Mouse (Mus musculus) megakaryocyte, embryonic 14.5 days (primary cell): ENCODE measurements at regions not wholly inside any gene's neighbourhood (a gene's known extent, or its start where the extent isn't known, plus 50 kb on each side); places are given as distances from the start of the nearest gene placed in this dataset.
A peak's percentile ranks its signal among the peaks of the same experiment; 100 is the strongest.

ENCODE experiments used
- H3K27me3 ChIP-seq: replicated peaks from 2 replicates; pipeline ENCODE3; 2012; ENCODE audit warnings: inconsistent platforms
- H3K36me3 ChIP-seq: replicated peaks from 2 replicates; pipeline ENCODE3; 2012; ENCODE audit warnings: low read length, inconsistent platforms, mixed read lengths
- H3K4me1 ChIP-seq: 2 replicates; pipeline ENCODE4 v1.6.1; 2012; ENCODE audit warnings: inconsistent platforms
- H3K4me3 ChIP-seq: replicated peaks from 2 replicates; pipeline ENCODE3; 2012; ENCODE audit warnings: moderate library complexity, mild to moderate bottlenecking, inconsistent platforms
- H3K9me3 ChIP-seq: 2 replicates; pipeline ENCODE4 v1.6.1; 2012; ENCODE audit warnings: inconsistent platforms
- FLI1 ChIP-seq: IDR thresholded peaks from 2 replicates; pipeline ENCODE4 v1.6.1; 2012; ENCODE audit warnings: low read length, inconsistent platforms, mixed read lengths
- GATA1 ChIP-seq: IDR thresholded peaks from 3 replicates; pipeline ENCODE4 v1.6.1; 2012; ENCODE audit warnings: mixed read lengths, low read length, inconsistent platforms, borderline replicate concordance

DNA sequence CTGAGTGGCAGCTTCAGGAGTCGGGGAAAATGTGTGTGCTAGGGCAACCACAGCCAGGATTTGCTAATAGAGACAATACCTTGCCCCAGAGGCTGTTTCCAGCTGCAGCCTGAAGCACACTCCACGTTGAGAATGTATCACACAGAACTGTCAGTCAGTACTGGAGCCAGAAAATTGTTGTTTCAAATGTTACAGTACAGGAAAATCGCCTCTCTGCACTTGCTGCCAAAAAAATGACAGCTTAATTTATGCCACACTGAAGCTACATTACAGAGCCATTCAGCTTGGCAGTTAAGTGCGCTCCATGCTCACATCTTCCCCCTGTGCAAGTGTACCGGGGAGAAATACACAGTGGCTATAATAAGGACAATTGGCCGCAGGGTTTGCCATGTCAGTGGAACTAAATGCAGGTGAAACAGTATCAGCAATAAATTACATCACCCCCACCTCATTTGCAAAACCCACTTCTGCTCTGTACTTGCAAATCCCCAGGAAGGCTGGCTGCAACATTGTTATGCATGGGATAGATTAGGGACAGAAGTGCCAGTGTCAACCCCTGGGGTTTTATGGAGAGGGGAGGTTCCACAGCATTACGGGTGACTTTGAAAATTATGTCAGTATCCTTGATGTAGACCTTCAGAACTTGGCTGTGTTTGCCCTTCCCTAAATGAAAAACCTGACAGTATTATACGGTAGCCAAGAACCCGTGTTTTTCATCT lies 263.3 kb upstream of the Sp4 start:
- TF ChIP-seq GATA1 (no peak), FLI1 (no peak)

DNA sequence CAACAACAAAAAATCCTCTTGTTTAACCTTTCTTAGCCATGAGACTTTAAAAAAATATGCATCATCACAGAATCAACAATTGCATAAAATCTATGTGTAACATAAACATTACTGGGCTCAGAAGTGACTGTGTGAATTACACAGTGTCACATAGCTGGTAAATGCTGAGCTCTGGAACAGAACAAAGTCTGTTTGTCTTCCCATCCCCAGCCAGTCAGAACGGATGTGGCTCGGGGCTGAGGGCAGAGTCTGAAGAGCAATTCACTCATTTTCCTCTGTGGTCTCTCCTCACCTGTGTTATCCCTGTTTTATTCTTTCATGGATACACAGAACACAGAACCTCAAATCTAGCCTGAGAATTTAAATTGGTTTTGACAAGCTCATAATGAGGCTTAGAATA lies 261.0 kb upstream of the Sp4 start:
- Histone ChIP-seq H3K4me3 (no peak overlapping the region), H3K9me3 (no peaks in the 10 kb centered on the region), H3K4me1 (no peaks in the 10 kb centered on the region), H3K27me3 (peaks cover 30% of the 10 kb centered on the region), H3K36me3 (no peaks in the 10 kb centered on the region)
- TF ChIP-seq GATA1, result no peak
- no peak for TF ChIP-seq FLI1

More for the DNA sequence above, 263.3 kb upstream of the Sp4 start:
- H3K4me3 ChIP-seq, result no peak overlapping the region
- H3K27me3 ChIP-seq, result peaks cover 35% of the 10 kb centered on the region
- H3K9me3 ChIP-seq, result peaks cover 8% of the 10 kb centered on the region
- no peaks in the 10 kb centered on the region for H3K4me1 ChIP-seq
- H3K36me3 ChIP-seq, result no peaks in the 10 kb centered on the region

DNA sequence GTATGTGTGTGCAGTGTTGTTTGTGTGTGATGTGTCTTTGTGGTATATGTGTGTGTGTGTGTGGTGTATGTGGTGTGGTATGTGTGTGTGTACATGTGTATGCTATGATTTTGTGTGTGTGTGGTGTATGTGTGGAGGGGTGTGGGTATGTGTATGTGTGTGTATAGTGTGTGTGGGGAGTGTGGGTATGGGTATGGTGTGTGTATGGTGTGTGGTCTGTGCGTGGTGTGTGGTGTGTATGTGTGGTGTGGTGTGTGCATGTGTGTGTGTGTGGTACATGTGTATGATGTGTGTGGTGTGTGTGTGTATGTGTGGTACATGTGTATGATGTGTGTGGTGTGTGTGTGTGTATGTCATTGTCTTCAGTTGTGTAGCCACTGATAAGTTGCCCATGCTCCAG lies 247.8 kb upstream of the Sp4 start:
- peaks cover 3% of the 10 kb centered on the region for H3K27me3 ChIP-seq
- 0 out of 2 replicates have a peak, but pooled peaks cover under 1% of the 10 kb centered on the region for H3K9me3 ChIP-seq
- no peaks in the 10 kb centered on the region for H3K4me1 ChIP-seq
- H3K4me3 ChIP-seq, result peak overlapping the region; percentile 11
- no peak for TF ChIP-seq GATA1
- no peaks in the 10 kb centered on the region for H3K36me3 ChIP-seq

DNA sequence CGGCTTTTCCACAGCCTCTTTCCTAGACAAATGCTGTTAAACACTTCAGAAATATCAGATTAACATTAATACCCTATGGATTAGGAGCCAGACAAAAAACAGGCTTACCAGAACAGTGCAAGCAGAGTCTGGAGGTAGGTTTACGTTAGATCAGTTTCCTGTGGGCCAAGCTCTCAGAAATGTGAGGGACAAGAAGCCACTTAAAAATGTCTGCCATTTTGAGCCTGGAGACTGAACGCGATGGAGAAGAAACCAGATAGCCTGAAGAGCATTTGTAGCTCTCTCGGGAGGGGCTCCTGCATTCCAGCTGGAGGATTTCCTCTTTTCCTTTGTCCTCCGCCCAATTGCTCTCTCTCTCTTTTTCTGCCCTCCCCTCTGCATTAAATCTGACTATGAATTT lies 239.1 kb upstream of the Sp4 start:
- TF ChIP-seq FLI1 (no peak), GATA1 (no peak)
- Histone ChIP-seq H3K27me3 (peaks cover 7% of the 10 kb centered on the region), H3K4me1 (no peaks in the 10 kb centered on the region), H3K4me3 (no peak overlapping the region), H3K36me3 (no peaks in the 10 kb centered on the region), H3K9me3 (no peaks in the 10 kb centered on the region)

DNA sequence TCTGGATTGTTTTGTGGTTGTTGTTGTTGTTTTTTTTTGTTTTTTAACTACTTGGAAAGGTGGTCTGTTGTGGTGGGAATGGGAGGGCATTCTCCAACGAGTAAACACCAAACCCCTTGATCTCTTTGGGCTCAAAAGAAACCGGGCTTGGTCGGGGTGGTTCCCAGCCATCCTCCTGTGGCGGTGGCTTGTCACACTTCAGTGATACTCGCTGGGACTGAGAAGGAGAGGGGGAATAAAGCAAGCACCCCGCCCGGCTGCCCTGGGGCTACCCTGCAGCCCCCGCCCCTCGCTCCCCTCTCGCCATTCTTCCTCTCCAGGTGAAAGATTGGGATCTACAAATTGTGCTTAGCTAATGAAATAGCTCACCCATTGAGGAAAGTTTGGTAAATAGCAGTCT lies 229.3 kb upstream of the Sp4 start:
- no peaks in the 10 kb centered on the region for H3K4me1 ChIP-seq
- no peaks in the 10 kb centered on the region for H3K9me3 ChIP-seq
- no peak for TF ChIP-seq GATA1
- TF ChIP-seq FLI1, result no peak
- no peaks in the 10 kb centered on the region for H3K36me3 ChIP-seq
- H3K27me3 ChIP-seq, result peaks cover 46% of the 10 kb centered on the region
- H3K4me3 ChIP-seq, result no peak overlapping the region

DNA sequence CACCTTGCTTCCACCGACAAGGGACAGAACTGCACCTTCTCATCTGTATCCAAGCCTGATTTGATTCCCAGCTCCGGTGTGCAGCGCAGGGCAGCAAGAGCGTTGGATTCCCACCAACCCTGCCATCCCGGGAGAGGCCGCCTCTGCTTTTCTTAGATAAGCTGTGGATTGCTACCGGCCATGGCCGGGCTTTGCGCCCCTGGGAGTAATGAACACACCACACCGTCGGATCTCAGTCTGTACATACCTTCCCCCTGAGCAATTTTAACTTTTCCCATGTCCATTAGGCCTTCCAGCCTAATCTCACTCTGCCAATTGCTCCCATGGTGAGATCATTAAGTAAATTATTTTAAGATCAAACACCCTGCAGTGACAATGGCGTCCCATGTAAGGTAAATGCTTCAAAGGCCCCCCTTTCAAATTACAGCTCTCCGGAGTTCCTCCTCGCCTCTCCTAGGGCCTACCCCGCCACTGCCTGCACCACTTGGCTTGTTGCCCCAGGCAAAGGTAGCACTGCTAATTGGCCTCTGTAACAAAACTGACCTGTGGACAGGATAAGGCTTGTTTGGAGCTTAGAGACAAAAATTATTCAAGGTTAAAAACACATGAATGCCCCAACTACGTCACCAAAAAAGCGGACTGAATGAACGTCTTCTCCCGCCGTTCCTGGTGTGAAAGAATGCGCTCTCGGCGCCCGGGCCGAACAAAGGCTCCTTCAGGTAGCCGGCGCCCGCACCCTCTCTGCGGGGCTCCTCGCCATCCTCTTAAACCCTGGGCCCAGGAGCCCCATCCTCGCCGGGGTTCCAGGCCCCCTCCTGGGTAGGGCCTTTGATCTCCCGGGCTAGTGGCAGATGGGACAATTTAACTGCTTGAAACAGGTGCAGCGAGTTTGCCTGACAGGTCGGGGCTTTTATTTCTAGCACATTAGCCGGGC lies 228.5 kb upstream of the Sp4 start:
- peaks cover 46% of the 10 kb centered on the region for H3K27me3 ChIP-seq
- TF ChIP-seq GATA1, result no peak
- TF ChIP-seq FLI1, result no peak
- H3K4me1 ChIP-seq, result no peaks in the 10 kb centered on the region
- H3K36me3 ChIP-seq, result no peaks in the 10 kb centered on the region
- H3K9me3 ChIP-seq, result no peaks in the 10 kb centered on the region
- no peak overlapping the region for H3K4me3 ChIP-seq

DNA sequence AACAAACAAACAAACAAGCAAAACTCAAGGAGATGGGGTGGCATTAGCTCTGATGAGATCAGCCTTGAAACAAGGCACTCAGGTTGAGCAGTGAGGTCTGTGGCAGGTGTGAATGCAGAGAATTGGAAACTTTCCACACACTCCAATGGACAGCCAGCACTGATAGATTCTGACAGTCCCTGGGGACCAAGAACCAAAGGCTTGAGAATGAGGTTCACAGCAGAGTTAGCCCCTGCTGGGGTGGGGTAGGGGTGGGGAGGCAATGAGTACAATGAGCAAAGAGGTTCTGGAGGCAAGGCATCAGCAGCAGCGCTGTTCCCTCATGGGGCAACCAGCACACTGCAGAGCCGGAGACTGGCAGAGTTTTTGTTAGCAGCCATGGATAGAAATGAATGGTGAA lies 220.5 kb upstream of the Sp4 start:
- TF ChIP-seq GATA1 (no peak), FLI1 (no peak)
- no peak overlapping the region for H3K4me3 ChIP-seq
- no peaks in the 10 kb centered on the region for H3K9me3 ChIP-seq
- H3K27me3 ChIP-seq, result peaks cover 15% of the 10 kb centered on the region
- H3K4me1 ChIP-seq, result peaks cover 4% of the 10 kb centered on the region; the same call in 1 of the 2 replicates
- H3K36me3 ChIP-seq, result no peaks in the 10 kb centered on the region

DNA sequence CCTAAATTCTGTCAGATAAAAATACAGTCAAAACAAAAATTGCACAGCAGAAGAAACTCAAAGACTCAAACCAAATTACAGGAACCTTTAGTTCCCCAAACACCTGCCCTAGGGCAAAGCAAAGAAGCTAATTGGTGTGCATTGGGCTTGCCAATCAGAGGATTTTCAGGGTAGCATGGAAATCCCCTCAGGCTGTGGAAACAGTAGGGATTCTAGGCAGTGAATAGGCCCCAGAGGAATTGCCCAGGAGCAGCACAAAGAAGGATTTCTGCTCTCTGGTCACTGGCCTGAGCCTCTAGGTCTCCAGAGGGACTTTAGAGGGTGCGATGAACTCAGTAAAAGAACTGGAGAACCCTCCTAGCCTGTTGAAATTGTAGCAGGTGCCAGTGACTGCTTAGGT lies 220.1 kb upstream of the Sp4 start:
- H3K9me3 ChIP-seq, result no peaks in the 10 kb centered on the region
- H3K4me1 ChIP-seq, result peaks cover 4% of the 10 kb centered on the region; the same call in 1 of the 2 replicates
- no peaks in the 10 kb centered on the region for H3K36me3 ChIP-seq
- no peak overlapping the region for H3K4me3 ChIP-seq
- TF ChIP-seq GATA1, result no peak
- no peak for TF ChIP-seq FLI1
- peaks cover 18% of the 10 kb centered on the region for H3K27me3 ChIP-seq

DNA sequence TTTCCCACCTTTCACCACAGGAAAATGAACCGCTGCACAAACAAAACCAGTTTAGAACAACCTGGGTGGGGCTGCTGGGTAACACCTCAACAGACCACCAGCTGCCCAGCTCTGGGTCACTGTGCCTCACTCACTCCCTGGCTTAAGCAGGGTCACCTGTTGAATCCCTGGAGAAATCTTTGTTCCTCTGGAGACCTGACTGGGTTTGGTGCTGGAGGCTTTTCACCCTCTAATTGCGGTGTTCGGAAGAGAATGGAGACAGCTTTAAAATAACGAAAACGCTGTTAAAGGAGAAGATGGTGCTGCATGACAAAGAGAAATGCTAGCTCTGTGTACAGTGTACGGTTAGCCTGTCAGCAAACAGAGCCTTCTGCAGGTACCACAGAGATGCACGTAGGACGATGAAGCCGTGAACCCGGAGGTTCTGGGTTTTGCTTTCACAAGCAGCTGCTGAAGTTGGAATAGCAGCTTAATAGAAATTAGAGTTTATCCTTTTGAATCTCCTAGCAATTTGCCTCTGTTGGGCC lies 218.6 kb upstream of the Sp4 start:
- TF ChIP-seq GATA1 (no peak), FLI1 (no peak)
- Histone ChIP-seq H3K4me3 (no peak overlapping the region), H3K36me3 (no peaks in the 10 kb centered on the region), H3K4me1 (peaks cover 4% of the 10 kb centered on the region; the same call in 1 of the 2 replicates), H3K9me3 (peaks cover 3% of the 10 kb centered on the region; the same call in 1 of the 2 replicates), H3K27me3 (peaks cover 23% of the 10 kb centered on the region)
